Mouse (Mus musculus) neural tube, embryonic 12.5 days (tissue): ENCODE results near the gene Lsm14b. TPM values are rescaled to one million over a fixed set of nuclear protein-coding genes. Genes with fewer than 3 reads are reported as not detected.

Experiments used
- ATAC-seq: fragments of 200-750 bp; cut with Nextera tagmentation; 2 replicates; pipeline ENCODE4 v1.8.0; 2017; ENCODE audit warnings: low read depth, mild to moderate bottlenecking, moderate TSS enrichment, moderate library complexity; ENCODE audit not compliant: low FRiP score
- H3K27ac ChIP-seq: fragments of 300-500 bp; sonication (generic); 2 replicates; pipeline ENCODE4 v1.5.1; 2016
- H3K27me3 ChIP-seq: fragments of 300-500 bp; sonication (generic); replicated peaks from 2 replicates; pipeline ENCODE4 v1.6.1; 2016; ENCODE audit warnings: mild to moderate bottlenecking
- H3K36me3 ChIP-seq: fragments of 300-500 bp; sonication (generic); 2 replicates; pipeline ENCODE4 v1.6.1; 2016; ENCODE audit warnings: mild to moderate bottlenecking
- H3K4me1 ChIP-seq: fragments of 300-500 bp; sonication (generic); 2 replicates; pipeline ENCODE4 v1.6.1; 2016
- H3K4me2 ChIP-seq: fragments of 300-500 bp; sonication (generic); replicated peaks from 2 replicates; pipeline ENCODE4 v1.6.1; 2016; ENCODE audit warnings: mild to moderate bottlenecking
- H3K4me3 ChIP-seq: fragments of 300-500 bp; sonication (generic); 2 replicates; pipeline ENCODE4 v1.5.1; 2016
- H3K9ac ChIP-seq: fragments of 300-500 bp; sonication (generic); 2 replicates; pipeline ENCODE4 v1.6.1; 2016; ENCODE audit warnings: mild to moderate bottlenecking
- H3K9me3 ChIP-seq: fragments of 300-500 bp; sonication (generic); 2 replicates; pipeline ENCODE4 v1.6.1; 2016; ENCODE audit warnings: mild to moderate bottlenecking
- WGBS: fragments of 180-500 bp; shearing (Covaris S2); methylation state at CpG from one replicate; pipeline ENCODE4 v1.1.7; 2016; 5-methylcytosine and 5-hydroxymethylcytosine counted together
- polyA plus RNA-seq: library from polyadenylated mRNA; unstranded; fragments of >200 nt; fragmentation: Nextera tagmentation; extraction: Ambion mirVana; gene quantifications from 2 replicates; pipeline ENCODE4 v1.2.1, GENCODE M21; 2016

Lsm14b gene
- polyA plus RNA-seq, 1 experiment from 2014 or later, result 15.9 TPM

DNA sequence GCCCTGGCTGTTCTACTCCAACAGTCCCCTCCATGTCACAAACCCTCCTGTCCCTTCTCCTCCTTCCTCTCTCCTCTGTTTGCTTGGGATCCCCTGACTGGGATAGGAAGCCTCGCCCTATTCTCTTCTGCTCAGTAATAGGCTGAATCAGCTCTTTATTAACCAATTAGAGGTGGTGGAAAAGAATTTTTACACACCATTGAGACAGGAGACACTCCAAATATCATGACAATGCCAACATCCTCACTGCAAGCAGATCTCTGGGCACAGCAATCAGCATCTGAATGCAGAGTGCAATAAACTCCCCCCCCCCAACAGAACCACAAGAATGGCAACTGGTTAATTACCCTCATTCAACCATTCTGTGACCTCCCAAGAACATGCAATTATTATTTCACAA lies 35.7 kb upstream of the Lsm14b start:
- no peak overlapping the region for H3K27ac ChIP-seq
- no peak overlapping the region for H3K9ac ChIP-seq
- no peaks in the 10 kb centered on the region for H3K27me3 ChIP-seq
- H3K4me3 ChIP-seq, result no peak overlapping the region
- ATAC-seq, result no peak
- WGBS, result 19% methylated on average over 1 of the region's 1 CpGs
- no peaks in the 10 kb centered on the region for H3K9me3 ChIP-seq
- H3K4me2 ChIP-seq, result no peak overlapping the region
- no peaks in the 10 kb centered on the region for H3K4me1 ChIP-seq
- no peaks in the 10 kb centered on the region for H3K36me3 ChIP-seq

DNA sequence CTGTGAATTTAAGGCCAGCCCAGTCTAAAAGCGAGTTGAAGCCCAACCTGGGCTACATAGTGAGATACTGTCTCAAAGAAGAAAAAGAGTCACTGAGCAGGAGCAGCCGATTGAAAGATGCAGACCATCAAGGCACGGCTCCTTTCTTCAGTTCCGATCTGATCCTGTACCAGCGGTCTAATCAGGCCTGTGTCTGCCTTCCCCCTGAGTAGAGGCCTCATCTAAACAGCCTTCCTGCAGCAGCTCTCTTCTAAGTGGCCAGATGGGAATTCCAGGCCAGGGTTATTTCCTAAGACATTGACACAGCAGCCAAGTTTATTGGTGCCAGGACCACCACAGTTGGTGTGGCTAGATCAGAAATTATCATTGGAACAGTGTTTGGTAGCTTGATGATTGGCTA lies 31.7 kb upstream of the Lsm14b start:
- ATAC-seq, result no peak
- no peak overlapping the region for H3K4me3 ChIP-seq
- no peaks in the 10 kb centered on the region for H3K9me3 ChIP-seq
- H3K4me1 ChIP-seq, result no peaks in the 10 kb centered on the region
- H3K27me3 ChIP-seq, result no peaks in the 10 kb centered on the region
- no peak overlapping the region for H3K4me2 ChIP-seq
- H3K36me3 ChIP-seq, result no peaks in the 10 kb centered on the region
- WGBS, result 86% methylated on average over 5 of the region's 5 CpGs
- H3K9ac ChIP-seq, result no peak overlapping the region
- no peak overlapping the region for H3K27ac ChIP-seq

DNA sequence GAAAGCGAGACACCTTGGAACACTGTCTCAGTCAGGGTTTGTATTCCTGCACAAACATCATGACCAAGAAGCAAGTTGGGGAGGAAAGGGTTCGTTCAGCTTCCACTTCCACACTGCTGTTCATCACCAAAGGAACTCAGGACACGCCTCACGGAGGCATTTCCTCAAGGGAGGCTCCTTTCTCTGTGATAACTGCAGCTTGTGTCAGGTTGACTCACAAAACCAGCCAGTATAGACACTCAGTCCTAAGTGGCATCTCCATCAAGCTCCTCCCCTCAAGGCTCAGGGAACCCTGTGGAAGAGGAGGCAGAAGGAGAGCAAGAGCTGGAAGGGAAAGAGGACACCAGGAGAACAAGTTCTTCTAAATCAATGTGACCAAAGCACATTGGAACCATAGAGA lies 26.4 kb upstream of the Lsm14b start:
- Histone ChIP-seq H3K9me3 (no peaks in the 10 kb centered on the region), H3K27ac (no peak overlapping the region), H3K27me3 (no peaks in the 10 kb centered on the region), H3K4me1 (no peaks in the 10 kb centered on the region), H3K9ac (no peak overlapping the region), H3K36me3 (no peaks in the 10 kb centered on the region), H3K4me3 (no peak overlapping the region), H3K4me2 (no peak overlapping the region)
- no peak for ATAC-seq
- WGBS, result 79% methylated on average over 4 of the region's 4 CpGs

DNA sequence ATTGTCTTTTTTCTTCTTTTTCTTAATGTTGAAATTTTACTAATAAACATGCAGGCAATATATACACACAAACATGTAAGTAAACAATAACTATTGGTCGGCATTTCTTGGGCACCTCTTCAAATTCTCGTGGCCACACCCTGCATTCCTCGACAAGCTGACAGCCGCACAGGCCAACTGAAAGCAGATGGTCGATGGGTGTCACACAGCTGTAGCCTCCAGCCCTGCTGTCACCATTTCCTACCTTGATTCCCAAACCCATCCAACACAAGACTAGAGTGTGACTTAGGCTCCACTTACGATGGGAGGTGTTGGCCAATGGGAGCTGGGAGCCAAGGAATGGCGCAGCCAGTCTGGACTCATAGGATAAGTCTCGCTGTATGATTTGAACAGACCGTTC lies 23.2 kb upstream of the Lsm14b start:
- ATAC-seq, result no peak
- H3K9ac ChIP-seq, result no peak overlapping the region
- no peak overlapping the region for H3K4me2 ChIP-seq
- no peaks in the 10 kb centered on the region for H3K4me1 ChIP-seq
- H3K36me3 ChIP-seq, result no peaks in the 10 kb centered on the region
- 93% methylated on average over 9 of the region's 9 CpGs for WGBS
- H3K27ac ChIP-seq, result no peak overlapping the region
- no peak overlapping the region for H3K4me3 ChIP-seq
- no peaks in the 10 kb centered on the region for H3K9me3 ChIP-seq
- 0 out of 2 replicates have a peak, but pooled peaks cover 4% of the 10 kb centered on the region for H3K27me3 ChIP-seq

DNA sequence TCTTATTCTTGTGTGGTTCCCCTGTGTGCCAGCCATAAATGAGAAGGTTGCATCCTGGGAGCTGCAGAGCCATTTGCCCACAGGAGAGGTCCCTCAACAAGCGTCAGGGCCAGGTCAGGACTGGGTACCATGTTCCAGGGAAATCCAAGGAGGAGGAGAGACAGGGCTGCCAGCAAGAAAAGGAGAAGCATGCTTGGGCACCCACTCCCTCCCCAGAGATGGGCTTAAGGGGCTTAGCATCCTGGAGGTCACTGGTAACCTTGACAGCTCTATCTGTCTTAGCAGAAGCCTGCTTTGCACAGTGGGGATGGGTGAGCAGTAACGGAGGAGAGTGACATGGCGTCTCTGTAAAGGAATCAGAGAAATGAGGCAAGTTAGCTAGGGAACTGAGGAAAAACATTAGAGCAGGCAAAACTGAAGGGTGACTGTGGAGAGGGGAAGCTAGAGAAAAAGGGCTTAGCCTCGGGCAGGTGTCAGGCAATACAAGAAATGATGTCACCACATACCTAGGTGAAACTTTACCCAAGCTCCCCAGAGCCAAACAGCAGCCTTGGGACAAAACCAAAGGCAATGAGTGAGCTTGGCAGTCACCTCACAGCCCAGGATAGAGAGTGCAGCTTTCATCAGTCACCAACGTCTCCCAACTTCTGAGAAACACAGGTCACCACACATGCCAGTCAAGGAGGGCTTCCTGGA lies 19.0 kb upstream of the Lsm14b start:
- no peak overlapping the region for H3K27ac ChIP-seq
- no peak overlapping the region for H3K4me2 ChIP-seq
- H3K9ac ChIP-seq, result no peak overlapping the region
- H3K27me3 ChIP-seq, result 0 out of 2 replicates have a peak, but pooled peaks cover 4% of the 10 kb centered on the region
- no peak overlapping the region for H3K4me3 ChIP-seq
- H3K4me1 ChIP-seq, result no peaks in the 10 kb centered on the region
- 71% methylated on average over 5 of the region's 5 CpGs for WGBS
- ATAC-seq, result no peak
- no peaks in the 10 kb centered on the region for H3K36me3 ChIP-seq
- no peaks in the 10 kb centered on the region for H3K9me3 ChIP-seq

DNA sequence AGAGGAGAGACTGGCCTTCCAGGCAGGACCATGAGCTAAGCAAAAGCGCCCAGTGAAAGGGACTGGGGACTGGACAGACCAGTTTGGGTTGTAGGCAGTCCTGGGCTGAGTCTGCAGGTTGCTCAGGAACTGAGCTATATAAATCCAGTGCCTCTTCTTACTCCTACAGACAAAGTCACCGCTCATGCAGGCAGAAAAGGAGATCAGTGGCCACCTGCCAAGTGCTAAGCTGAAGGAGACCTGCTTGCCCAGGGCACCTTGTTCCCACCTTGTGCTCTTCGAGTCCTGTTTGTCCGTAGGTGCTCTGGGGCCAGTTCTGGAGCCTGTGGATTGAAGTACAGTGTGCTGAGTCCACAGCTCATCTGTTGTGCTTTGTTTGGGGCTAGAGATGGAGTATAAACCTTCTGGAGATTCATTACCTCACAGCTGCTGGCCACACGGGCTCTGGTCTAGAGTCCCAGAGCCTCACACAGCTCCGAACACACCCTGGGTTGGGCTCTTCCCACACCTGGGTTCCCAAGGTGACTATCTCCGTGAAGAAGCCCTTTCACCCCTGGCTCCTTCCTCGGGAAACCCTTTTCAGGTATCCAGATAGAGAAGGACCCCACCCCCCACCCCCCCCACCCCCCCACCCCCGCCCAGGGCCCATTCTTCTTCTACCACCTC lies 18.3 kb upstream of the Lsm14b start:
- no peaks in the 10 kb centered on the region for H3K4me1 ChIP-seq
- H3K4me3 ChIP-seq, result no peak overlapping the region
- H3K9me3 ChIP-seq, result no peaks in the 10 kb centered on the region
- H3K9ac ChIP-seq, result no peak overlapping the region
- WGBS, result 59% methylated on average over 9 of the region's 9 CpGs
- no peak overlapping the region for H3K4me2 ChIP-seq
- no peaks in the 10 kb centered on the region for H3K36me3 ChIP-seq
- 0 out of 2 replicates have a peak, but pooled peaks cover 4% of the 10 kb centered on the region for H3K27me3 ChIP-seq
- H3K27ac ChIP-seq, result no peak overlapping the region
- no peak for ATAC-seq

DNA sequence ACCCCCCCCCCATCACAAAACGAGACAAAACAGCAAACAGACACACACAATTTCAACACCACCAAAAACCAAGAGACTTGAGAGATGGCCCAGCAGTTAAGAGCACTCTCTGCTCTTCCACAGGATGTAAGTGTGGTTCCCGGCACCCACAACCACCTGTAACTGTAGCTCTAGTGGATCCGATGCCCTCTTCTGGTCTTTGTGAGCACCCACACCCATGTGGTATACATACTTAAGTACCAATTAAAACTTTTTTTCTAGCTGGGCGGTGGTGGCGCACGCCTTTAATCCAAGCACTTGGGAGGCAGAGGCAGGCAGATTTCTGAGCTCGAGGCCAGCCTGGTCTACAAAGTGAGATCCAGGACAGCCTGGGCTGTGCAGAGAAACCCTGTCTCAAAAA lies 14.1 kb upstream of the Lsm14b start:
- no peaks in the 10 kb centered on the region for H3K9me3 ChIP-seq
- H3K27me3 ChIP-seq, result 0 out of 2 replicates have a peak, but pooled peaks cover 4% of the 10 kb centered on the region
- H3K4me1 ChIP-seq, result no peaks in the 10 kb centered on the region
- ATAC-seq, result no peak
- no peaks in the 10 kb centered on the region for H3K36me3 ChIP-seq
- no peak overlapping the region for H3K9ac ChIP-seq
- WGBS, result 91% methylated on average over 7 of the region's 7 CpGs
- H3K4me2 ChIP-seq, result no peak overlapping the region
- H3K4me3 ChIP-seq, result no peak overlapping the region
- no peak overlapping the region for H3K27ac ChIP-seq

DNA sequence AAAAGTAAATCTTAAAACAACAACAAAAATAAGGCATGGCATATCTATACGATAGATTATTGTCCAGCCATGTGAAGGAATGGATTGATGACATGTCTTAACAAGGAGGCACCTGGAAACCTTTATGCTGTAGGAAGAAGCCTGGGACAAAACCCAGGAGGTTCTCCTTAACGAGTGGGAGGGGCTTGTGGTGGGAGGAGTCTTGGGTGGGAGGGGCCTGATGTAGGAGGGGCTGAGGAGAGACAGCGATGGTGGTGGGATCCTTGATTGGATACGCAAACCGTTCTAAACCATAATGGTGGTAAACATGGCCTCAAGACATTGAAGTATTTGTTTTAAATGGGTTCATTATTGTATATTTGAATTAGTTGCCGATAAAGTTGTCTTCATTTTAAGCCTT lies 13.4 kb upstream of the Lsm14b start:
- no peaks in the 10 kb centered on the region for H3K4me1 ChIP-seq
- no peak for ATAC-seq
- H3K9ac ChIP-seq, result no peak overlapping the region
- H3K27me3 ChIP-seq, result 0 out of 2 replicates have a peak, but pooled peaks cover 2% of the 10 kb centered on the region
- no peaks in the 10 kb centered on the region for H3K36me3 ChIP-seq
- H3K9me3 ChIP-seq, result no peaks in the 10 kb centered on the region
- H3K27ac ChIP-seq, result no peak overlapping the region
- no peak overlapping the region for H3K4me2 ChIP-seq
- no peak overlapping the region for H3K4me3 ChIP-seq
- 86% methylated on average over 6 of the region's 6 CpGs for WGBS

DNA sequence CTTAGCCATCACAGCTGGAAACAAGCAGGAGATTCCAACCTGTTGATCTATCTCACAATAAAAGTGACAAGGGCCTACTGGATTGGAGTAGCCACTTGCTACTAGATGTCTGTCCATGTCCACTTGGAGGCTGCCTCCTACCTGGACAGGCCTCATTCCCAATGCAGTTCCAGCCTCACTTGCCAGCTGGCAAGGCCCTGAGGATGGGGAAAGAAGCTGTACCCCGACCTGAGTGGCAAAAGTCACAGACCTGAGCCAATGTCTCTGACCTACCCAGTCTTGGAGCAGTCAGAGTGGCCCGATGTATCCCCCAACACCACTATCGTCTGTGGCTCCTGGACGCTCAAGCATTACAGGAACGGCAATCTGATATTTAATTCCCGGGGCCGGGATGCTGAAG lies 11.1 kb upstream of the Lsm14b start:
- H3K4me3 ChIP-seq, result no peak overlapping the region
- no peaks in the 10 kb centered on the region for H3K27me3 ChIP-seq
- H3K4me2 ChIP-seq, result no peak overlapping the region
- no peak for ATAC-seq
- H3K9ac ChIP-seq, result no peak overlapping the region
- H3K4me1 ChIP-seq, result no peaks in the 10 kb centered on the region
- 89% methylated on average over 7 of the region's 7 CpGs for WGBS
- H3K27ac ChIP-seq, result no peak overlapping the region
- H3K9me3 ChIP-seq, result no peaks in the 10 kb centered on the region
- no peaks in the 10 kb centered on the region for H3K36me3 ChIP-seq

DNA sequence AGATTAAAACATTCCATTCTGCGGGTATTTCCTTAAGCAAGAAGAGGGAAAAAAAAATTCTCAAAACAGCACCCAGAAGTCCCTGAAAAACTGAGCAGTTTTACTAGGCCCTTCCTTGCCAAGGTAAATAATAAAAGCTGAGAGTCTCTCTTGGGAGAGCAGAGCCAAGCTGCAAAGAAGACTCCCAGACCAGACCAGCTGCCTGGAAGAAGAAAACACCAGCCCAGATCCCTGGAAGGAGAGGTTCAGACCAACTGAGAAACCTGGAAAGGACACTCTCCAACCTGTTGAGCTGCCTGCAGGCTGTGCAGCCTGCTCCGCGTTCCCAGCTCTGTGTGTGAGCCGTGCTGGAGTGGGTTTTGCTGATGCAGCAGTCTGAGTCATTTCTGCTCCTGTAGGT lies 7.2 kb upstream of the Lsm14b start:
- H3K4me3 ChIP-seq, result no peak overlapping the region
- H3K36me3 ChIP-seq, result no peaks in the 10 kb centered on the region
- H3K27me3 ChIP-seq, result peaks cover 21% of the 10 kb centered on the region
- no peaks in the 10 kb centered on the region for H3K4me1 ChIP-seq
- no peak overlapping the region for H3K4me2 ChIP-seq
- no peak for ATAC-seq
- H3K9me3 ChIP-seq, result no peaks in the 10 kb centered on the region
- H3K9ac ChIP-seq, result no peak overlapping the region
- no peak overlapping the region for H3K27ac ChIP-seq
- 80% methylated on average over 4 of the region's 4 CpGs for WGBS

DNA sequence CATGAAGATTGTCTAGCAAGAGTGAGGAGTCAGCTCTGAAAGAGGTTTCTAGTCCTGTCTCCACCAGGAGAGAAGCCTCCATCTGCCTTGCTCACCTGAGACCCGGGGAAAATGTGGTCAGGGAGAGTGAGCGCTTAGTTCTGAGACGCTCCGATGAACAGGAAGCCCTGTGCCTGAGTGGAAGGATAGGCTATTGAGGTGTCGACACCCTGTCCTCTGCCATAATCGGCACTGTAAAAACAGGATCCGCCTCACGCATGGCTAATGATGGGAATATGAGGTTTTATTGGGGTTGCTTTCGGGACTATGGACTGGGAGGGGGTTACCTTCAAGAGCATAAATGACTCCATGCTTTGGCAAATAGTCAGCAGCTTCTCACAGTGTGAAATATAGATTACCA lies 6.2 kb upstream of the Lsm14b start:
- Histone ChIP-seq H3K4me3 (no peak overlapping the region), H3K36me3 (no peaks in the 10 kb centered on the region), H3K27ac (no peak overlapping the region), H3K27me3 (peaks cover 30% of the 10 kb centered on the region), H3K4me1 (no peaks in the 10 kb centered on the region), H3K9ac (no peak overlapping the region), H3K9me3 (no peaks in the 10 kb centered on the region), H3K4me2 (no peak overlapping the region)
- no peak for ATAC-seq
- WGBS, result 73% methylated on average over 9 of the region's 9 CpGs

DNA sequence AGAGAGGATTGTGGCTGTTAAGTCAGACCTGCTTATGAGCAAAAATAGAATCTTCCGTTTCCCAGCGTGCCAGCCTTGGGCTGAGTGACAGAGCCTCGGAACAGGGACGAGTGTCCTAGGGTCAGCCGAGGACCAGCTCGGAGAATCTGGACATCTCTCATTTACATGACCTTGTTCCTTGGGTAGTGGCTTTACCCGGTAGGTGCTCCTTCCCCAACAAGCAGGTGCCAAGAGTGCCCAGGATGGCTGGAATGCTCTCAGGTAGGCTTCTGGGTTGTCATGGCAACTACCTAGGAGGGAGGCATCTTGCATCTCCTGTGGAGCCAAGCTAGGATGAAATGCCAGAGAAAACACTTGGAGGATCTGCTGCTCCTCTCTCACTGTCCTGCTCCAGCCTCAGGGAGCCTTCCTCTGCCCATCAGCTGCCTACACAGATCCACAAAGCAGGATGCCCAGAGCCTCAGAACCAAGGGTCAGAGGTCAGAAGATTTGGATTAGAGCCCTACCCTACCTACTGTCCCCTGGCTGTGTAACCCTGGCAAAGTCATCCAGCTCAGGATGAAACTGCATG lies 4.6 kb upstream of the Lsm14b start:
- Histone ChIP-seq H3K4me1 (no peaks in the 10 kb centered on the region), H3K27me3 (peaks cover 30% of the 10 kb centered on the region), H3K4me3 (no peak overlapping the region), H3K9me3 (no peaks in the 10 kb centered on the region), H3K4me2 (no peak overlapping the region), H3K9ac (no peak overlapping the region), H3K36me3 (no peaks in the 10 kb centered on the region), H3K27ac (no peak overlapping the region)
- ATAC-seq, result no peak
- 83% methylated on average over 7 of the region's 7 CpGs for WGBS
